8 mouse cellular contexts compared by ENCODE assay signal in genomic region chr3:132087011-132087486, GRCm38 (mm10). TPM values are rescaled to one million over a fixed set of nuclear protein-coding genes. Genes with fewer than 3 reads are reported as not detected.
DNase-seq lines count a peak whose midpoint lies in the region; ATAC-seq and TF ChIP-seq lines count a peak whose summit lies in the region.

No protein-coding gene starts in this region.

- TF ChIP-seq CTCF in olfactory bulb, adult 2 months (IDR thresholded peaks at IDR 0.05; ENCODE audit: insufficient read depth, low read depth, low read length) = no peak

- H3K4me2 ChIP-seq in kidney, embryonic 15.5 days = peak overlapping the region; percentile 79
- peak overlapping the region; percentile 51 for H3K4me2 ChIP-seq in liver, embryonic 12.5 days

- no peak overlapping the region for H3K27ac ChIP-seq in brown adipose tissue, adult 24 weeks (replicated peaks; ENCODE audit: low read depth, low read length)
- 0 out of 2 replicates have a peak overlapping the region, but pooled peaks have one; percentile 34 for H3K27ac ChIP-seq in kidney, embryonic 15.5 days
- H3K27ac ChIP-seq in liver, embryonic 12.5 days = no peak overlapping the region
- H3K27ac ChIP-seq in olfactory bulb, adult 2 months (ENCODE audit: insufficient read depth, low read depth, low read length) = no peak overlapping the region

- no peak for TF ChIP-seq POLR2A in olfactory bulb, adult 2 months (IDR thresholded peaks at IDR 0.05; ENCODE audit: insufficient read depth, low read depth, low read length)

- H3K27me3 ChIP-seq in kidney, embryonic 15.5 days = peaks cover 22% of the 10 kb centered on the region
- H3K27me3 ChIP-seq in liver, embryonic 12.5 days (replicated peaks) = peaks cover 37% of the 10 kb centered on the region

- no peaks in the 10 kb centered on the region for H3K9me3 ChIP-seq in kidney, embryonic 15.5 days (replicated peaks)
- H3K9me3 ChIP-seq in liver, embryonic 12.5 days (replicated peaks) = no peaks in the 10 kb centered on the region

- H3K4me1 ChIP-seq in brown adipose tissue, adult 24 weeks (ENCODE audit: control insufficient read depth, insufficient read depth, insufficient read length, low read length) = no peaks in the 10 kb centered on the region
- H3K4me1 ChIP-seq in kidney, embryonic 15.5 days = peaks cover 38% of the 10 kb centered on the region
- no peaks in the 10 kb centered on the region for H3K4me1 ChIP-seq in liver, embryonic 12.5 days
- peaks cover 23% of the 10 kb centered on the region for H3K4me1 ChIP-seq in olfactory bulb, adult 2 months (ENCODE audit: control insufficient read depth, insufficient read depth, low read length)

- under 1% methylated on average over 21 of the region's 21 CpGs for WGBS in kidney, embryonic 15.5 days
- 3% methylated on average over 21 of the region's 21 CpGs for WGBS in liver, embryonic 12.5 days (ENCODE audit: insufficient replicate concordance)
- 1% methylated on average over 21 of the region's 21 CpGs for WGBS in olfactory bulb, adult 2 months

- H3K36me3 ChIP-seq in kidney, embryonic 15.5 days = no peaks in the 10 kb centered on the region
- H3K36me3 ChIP-seq in liver, embryonic 12.5 days = no peaks in the 10 kb centered on the region

- H3K4me3 ChIP-seq in brown adipose tissue, adult 24 weeks (ENCODE audit: insufficient read depth, low read depth, low read length) = peak overlapping the region; percentile 21; the same call in 1 of the 2 replicates
- H3K4me3 ChIP-seq in kidney, embryonic 15.5 days (replicated peaks) = peak overlapping the region; percentile 53
- H3K4me3 ChIP-seq in liver, embryonic 12.5 days = peak overlapping the region; percentile 31
- peak overlapping the region; percentile 15 for H3K4me3 ChIP-seq in olfactory bulb, adult 2 months (ENCODE audit: insufficient read depth, low read depth, low read length)

- peak overlapping the region; percentile 35; the same call in 1 of the 2 replicates for H3K9ac ChIP-seq in kidney, embryonic 15.5 days
- H3K9ac ChIP-seq in liver, embryonic 12.5 days = no peak overlapping the region

- peak; percentile 73 for ATAC-seq in kidney, embryonic 15.5 days (replicated peaks; ENCODE audit: low FRiP score)
- 0 out of 2 replicates have a peak, but pooled peaks have one; percentile 24 for ATAC-seq in liver, embryonic 12.5 days

- peak; percentile 22 for DNase-seq in ES-CJ7 (ENCODE audit: low read depth, low spot score)
- DNase-seq in frontal cortex, postnatal 36 days (ENCODE audit: low spot score in 2 of 2) = peak; percentile 46 to 70
- DNase-seq in ovary, adult 18-20 months (ENCODE audit: low spot score) = no peak
- no peak for DNase-seq in spleen, postnatal 14 days (ENCODE audit: low spot score in 2 of 2)

RNA-seq across cellular contexts. Expression of gene Dkk2, which starts 2.0 kb away (rescaled TPM):
- 0.50 and 0.83 TPM in 2 replicates for polyA plus RNA-seq in brown adipose tissue, adult 24 weeks (2012; ENCODE audit: insufficient read depth, insufficient read length, missing spikeins)
- 12.0 and 14.4 TPM in 2 replicates for polyA plus RNA-seq in kidney, embryonic 15.5 days (2015; fragmentation: Nextera tagmentation; extraction: Ambion mirVana)
- 0.75 and 0.93 TPM in 2 replicates for polyA plus RNA-seq in liver, embryonic 12.5 days (2016; fragmentation: Nextera tagmentation; extraction: Ambion mirVana)
- polyA plus RNA-seq in olfactory bulb, adult 2 months (2012; ENCODE audit: insufficient read depth, insufficient read length, low replicate concordance, missing spikeins) = not detected in 2 replicates

Comparison
In these comparisons a context has a peak if more than half of its experiments do, and no peak if none do; other contexts are left out.
1. DNase-seq: peak in ES-CJ7 (single experiment) and frontal cortex, postnatal 36 days (2 of 2); none in ovary, adult 18-20 months (single experiment) and spleen, postnatal 14 days (0 of 2).
2. Peak in every context shown above with its lines, with median percentiles within 50 percentile points of each other: H3K4me3 ChIP-seq.